Mouse (Mus musculus) bone marrow macrophage, adult 2 months (primary cell): Measurements from ENCODE around the gene H2-M5.

Source experiments
- CTCF ChIP-seq: IDR thresholded peaks from 2 replicates; pipeline ENCODE4 v1.5.1; 2012; ENCODE audit warnings: low read depth, mild to moderate bottlenecking, low read length, moderate library complexity
- POLR2A ChIP-seq: IDR thresholded peaks from 2 replicates; pipeline ENCODE4 v1.6.1; 2012; ENCODE audit warnings: mild to moderate bottlenecking, low read depth, low read length, borderline replicate concordance

DNA sequence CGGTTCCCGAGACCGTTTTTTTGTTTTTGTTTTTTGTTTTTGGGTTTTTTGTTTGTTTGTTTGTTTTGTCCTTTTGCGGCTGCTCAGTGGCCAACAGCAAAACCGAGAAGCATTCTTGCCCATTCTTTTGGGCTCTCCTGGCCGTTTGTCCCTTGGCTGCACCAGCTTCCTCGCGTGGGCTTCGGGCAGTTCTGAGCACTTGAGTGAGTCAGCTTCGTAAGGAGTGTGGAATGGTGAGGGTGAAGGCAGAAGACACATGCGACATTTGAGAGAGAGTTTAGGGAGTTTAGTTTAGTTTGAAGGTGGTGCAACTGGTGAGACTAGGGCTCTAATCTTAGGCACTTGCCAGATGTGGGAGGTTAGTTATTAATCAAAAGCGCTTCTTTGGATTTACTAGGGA lies 30.5 kb downstream of the H2-M5 start:
- TF ChIP-seq POLR2A (no peak), CTCF (no peak)
